Mouse (Mus musculus): ENCODE results near the gene Bad.
A peak's percentile ranks its signal among the peaks of the same experiment; 100 is the strongest.
"Not testable (repeated sequence)": the region's sequence is repeated elsewhere in the genome, so short reads cannot be mapped to it uniquely, and the experiment has no call there.

Gene Bad

GRCm38 (mm10) chr19:6985300-6985699, 43.6 kb downstream of the Bad start:
- DNase-seq (ENCODE audit: low read depth, low spot score) = no peak

DNA sequence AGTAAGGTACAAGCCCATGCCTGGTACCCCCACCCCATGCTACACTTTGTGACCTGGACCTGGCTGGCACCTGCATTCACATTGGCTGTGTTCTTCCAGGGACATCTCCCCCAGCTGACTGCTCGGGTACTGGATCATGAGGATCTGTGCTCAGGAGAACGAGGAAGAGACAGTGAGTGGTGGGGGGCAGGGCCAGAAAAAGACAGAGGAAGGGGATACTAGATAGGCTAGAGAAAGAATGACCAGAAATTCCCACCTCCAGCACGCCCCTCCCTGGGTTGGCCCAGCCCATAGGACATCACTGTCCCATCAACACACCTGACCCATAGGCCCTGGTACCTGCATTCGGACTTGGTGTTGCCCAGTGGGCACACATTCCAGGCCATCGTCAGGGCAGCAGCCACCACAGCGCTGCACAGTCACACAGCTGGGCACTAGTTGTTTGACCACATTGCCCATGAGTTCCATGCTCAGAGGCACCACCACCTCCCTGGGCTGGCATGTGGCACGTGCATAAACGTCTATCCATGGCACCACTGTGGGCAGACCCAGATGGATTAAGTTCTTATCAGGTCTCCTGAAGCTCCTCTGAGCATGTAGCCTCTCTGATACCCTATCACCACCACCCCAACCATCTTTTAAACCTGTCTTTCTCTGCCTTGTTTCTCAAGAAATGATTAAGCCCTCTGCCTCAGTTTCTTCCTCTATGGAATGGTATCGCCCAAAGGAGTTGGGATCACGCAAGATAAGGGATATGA, 44.5 kb downstream of the Bad start:
- no peak for DNase-seq (ENCODE audit: low read depth, low spot score)

DNA sequence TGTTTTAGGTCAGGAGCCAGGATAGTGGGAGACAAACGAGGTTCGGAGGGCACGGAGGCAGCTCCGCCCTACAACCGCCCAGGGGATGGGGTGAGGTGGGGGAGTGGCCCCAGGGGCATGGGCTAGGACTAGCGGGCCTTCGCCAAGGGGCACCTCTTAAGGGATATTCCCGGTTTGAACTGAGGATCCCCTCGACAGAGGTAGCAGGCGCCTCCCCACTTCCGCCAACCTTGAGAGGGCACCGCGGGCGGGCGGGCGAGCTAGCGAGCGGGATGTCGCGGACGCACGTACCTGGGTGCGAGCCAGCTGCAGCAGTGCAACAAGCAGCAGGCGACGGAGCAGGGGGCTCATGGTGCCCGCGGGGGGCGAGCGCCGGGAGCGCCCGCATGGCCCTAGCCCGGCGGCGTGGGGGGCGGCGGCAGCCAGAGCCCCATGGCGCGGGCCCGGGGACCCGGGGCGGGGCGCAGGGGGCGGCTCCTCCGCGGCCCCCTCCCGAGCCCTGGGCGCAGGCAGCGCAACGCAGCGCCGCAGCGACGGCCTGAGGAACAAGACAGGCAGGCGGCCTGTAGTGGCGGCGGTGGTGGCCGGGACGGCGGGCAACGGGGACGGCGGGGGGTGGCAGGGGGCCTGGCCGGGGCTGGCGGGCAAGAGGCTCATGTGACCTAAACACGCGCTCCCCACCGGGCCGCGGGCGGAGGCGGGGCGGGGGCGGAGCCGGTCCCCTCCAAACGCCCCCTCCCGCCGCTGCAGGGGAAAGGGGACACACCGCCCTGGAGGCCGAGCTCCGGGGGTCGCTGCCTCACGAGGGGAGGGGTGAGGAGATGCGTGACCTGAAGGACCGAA, 45.6 kb downstream of the Bad start, which contains the start of gene Vegfb:
TSS of gene Vegfb (minus strand) at position 591 of the 843 bp plus-strand sequence.
- no peak for DNase-seq (ENCODE audit: low read depth, low spot score)

GRCm38 (mm10) chr19:6987904-6988285, 46.2 kb downstream of the Bad start:
- no peak for DNase-seq (ENCODE audit: low read depth, low spot score)

- DNase-seq (ENCODE audit: low read depth, low spot score) = no peak
Measured at GRCm38 (mm10) chr19:6989251-6989650, 47.6 kb downstream of the Bad start.

- DNase-seq (ENCODE audit: low read depth, low spot score) = no peak
Measured at GRCm38 (mm10) chr19:6990712-6991111, 49.1 kb downstream of the Bad start.

- not testable (repeated sequence) for DNase-seq (ENCODE audit: low read depth, low spot score)
Measured at GRCm38 (mm10) chr19:6991166-6991565, 49.5 kb downstream of the Bad start.

DNA sequence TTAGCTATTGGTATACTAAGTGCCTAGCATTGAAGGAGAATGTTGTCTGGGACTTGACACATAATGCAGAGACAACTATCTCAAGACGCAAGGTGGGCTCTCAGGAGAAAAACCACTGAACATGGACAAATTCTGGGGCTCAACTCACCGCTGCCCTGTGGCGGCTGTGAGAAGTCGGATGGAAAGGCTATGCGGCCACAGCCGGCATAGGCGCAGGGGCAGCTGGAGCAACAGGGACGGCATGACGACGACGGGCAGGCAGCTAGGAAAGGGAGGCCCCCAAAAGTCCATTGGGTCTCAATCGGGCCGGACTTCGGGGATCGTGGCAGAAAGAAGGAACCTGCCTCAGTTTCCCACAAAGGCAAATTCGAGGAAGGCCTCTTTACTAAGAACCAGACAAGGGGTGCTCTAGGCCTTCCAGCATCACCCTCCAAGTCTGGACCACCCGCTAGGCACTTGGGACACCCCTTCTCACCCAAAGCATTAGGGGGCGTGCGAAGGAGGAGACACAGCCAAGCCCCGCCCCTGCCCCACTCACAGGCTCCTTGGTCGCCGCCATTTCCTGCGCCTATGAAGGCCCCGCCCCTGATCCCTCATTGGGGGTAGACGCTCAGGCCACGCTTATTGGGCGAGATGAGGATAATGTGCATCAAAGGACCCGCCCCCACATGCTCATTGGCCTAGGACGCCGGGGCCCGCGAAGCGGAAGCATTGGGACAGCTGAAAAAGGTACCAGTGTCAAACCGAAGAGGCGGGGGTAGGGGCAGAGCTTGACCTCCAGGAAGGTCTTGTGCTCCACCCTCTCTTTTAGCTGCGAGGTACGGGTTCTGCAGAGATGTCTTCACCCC, 50.6 kb downstream of the Bad start, which contains the start of gene Dnajc4:
TSS of gene Dnajc4 (minus strand) at position 562 of the 848 bp plus-strand sequence.
- peak; percentile 96 for DNase-seq (ENCODE audit: low read depth, low spot score)

DNA sequence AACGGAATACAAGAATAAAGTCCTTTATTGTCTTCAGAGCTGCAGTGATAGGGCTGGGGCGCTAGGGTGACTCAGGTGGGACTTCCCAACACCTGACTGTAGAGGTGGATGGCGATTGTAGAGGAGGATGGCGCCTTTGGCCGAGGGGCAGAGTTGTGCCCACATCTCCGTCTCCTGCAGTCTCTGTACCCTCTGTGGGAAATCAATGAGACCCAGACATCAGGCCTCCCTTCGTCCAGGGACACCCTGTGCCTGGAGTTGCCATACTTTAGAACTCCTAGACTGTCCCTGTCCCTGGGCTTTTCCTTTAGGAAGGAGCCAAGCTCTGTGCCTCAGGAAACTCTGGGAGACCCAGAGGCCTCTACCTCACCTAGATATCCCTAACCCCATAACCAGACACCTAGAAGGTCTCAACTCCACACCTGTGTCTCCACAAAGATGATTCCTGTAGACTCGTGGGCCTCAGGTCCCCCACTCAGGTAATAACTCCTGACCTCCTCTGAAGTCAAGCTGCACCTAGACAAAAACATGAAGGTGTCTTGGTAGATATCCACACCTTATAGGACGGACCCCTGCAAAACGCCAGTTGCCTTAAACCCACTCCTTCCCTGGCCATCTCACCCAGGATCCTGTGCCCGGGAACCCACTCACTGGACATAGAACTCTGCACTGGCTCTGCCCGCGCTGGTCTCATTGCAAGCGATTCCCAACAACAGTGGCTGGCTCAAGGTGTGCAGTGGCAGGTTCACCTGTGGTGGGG, 51.5 kb downstream of the Bad start:
- no peak for DNase-seq (ENCODE audit: low read depth, low spot score)

DNA sequence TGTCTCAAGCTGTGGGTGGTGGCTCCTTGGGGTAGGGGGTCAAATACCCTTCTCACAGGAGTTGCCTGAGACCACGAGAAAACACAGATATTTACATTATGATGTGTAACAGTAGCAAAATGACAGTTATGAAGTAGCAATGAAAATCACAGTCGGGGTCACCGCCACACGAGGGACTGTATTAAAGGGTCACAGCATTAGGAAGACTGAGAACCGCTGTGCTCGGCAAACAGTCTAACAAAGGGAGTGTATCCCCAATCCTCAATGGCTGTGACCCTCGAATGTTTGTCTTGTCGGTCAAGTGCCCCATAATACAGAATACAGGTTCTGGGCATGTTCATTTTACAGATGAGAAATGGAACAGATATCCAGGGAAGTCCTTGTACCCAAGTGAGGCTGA, 52.3 kb downstream of the Bad start:
- DNase-seq (ENCODE audit: low read depth, low spot score) = no peak

DNA sequence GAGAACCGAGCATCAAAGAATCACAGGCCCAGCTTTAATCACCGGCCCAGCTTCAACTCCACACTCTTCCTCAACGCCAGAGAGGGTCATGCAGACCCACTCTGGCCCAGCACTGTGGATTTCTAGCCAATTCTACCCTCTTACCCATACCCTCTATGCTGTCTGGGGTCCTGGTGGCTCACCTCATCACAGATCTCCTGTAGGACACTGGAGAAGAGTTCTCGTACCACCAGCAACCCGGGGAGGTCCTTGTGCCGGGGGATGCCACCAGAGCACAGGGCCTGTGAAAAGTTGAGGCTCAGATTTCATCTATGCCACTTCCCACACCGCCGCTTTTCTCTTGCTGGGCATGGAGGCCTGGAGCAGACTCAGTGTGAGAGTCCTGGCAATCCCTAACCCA, 52.8 kb downstream of the Bad start:
- no peak for DNase-seq (ENCODE audit: low read depth, low spot score)

- no peak for DNase-seq (ENCODE audit: low read depth, low spot score)
Measured at GRCm38 (mm10) chr19:6995255-6995991, 53.8 kb downstream of the Bad start.

DNA sequence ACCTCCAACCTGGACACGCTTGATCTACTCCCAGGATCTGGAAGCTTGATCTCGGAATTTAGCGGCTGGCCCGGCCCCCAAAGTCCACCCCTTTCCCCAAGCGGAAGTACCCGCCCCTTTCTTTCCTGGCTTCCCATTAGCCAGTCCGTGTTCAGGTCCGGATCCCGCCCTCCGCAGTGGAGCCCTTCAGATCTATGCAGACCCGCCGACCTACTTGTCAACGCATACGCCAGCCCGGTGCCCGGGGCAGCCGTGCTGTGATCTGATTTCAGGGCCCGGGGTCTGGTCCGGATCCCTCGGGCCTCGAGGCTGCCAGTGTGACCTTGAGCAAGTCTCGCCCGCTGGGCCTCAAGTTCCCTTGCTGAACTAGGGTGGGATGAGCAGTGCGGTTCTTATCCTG, 54.3 kb downstream of the Bad start, which contains the start of the genes Nudt22 and Trpt1:
TSS of gene Nudt22 (minus strand) at position 112 of the 400 bp plus-strand sequence.
TSS of gene Trpt1 (plus strand) at position 126 of the 400 bp plus-strand sequence.
- DNase-seq (ENCODE audit: low read depth, low spot score) = peak; percentile 85

GRCm38 (mm10) chr19:6997721-6998290, 56.1 kb downstream of the Bad start:
- no peak for DNase-seq (ENCODE audit: low read depth, low spot score)

DNA sequence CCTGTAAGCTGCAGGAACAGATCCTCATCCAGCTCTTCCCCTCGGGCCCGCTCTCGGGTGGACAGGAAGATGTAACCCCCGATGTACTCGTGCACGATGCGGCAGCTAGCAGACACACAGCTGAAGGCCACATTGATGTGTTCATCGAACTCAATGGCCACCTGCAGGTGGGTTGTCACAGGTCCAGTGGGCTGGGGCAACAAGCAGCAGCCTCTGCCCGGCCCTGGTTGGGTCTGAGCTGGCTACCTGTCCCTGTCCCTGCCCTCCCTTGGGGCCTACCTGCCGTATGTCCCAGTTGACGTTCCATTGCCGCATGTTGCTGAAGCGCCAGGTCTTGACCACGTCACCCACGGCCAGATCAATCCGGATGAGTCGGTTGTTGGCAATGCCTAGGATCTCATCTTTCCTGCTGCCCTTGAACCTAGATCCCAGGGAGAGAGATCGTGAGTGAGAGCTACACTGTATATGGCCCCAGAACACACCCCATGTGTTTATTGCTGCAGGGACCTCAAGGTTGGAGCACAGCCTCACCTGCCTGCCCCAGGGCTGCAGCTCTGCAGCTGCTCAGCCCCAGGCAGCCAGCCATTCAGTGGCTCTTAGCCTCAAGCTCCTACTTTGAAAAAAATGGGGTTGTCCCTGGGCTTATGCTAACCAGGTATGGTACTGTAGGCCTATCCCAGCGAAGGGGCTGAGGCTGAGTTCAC, 57.9 kb downstream of the Bad start:
- no peak for DNase-seq (ENCODE audit: low read depth, low spot score)
